Mouse (Mus musculus): ENCODE results near the gene Plekha7. TPM values are rescaled to one million over a fixed set of nuclear protein-coding genes. Genes with fewer than 3 reads are reported as not detected.

Gene Plekha7
- polyA plus RNA-seq, 1 experiment from 2014 or later, result 9.7 TPM

GRCm38 (mm10) chr7:116230811-116231609 lies 77.2 kb downstream of the Plekha7 start:
- Histone ChIP-seq H3K4me1 (0 out of 2 replicates have a peak, but pooled peaks cover 2% of the 10 kb centered on the region), H3K4me3 (no peak overlapping the region), H3K4me2 (replicated peaks) (no peak overlapping the region), H3K9ac (no peak overlapping the region), H3K27me3 (peaks cover 11% of the 10 kb centered on the region), H3K27ac (no peak overlapping the region), H3K36me3 (no peaks in the 10 kb centered on the region), H3K9me3 (no peaks in the 10 kb centered on the region)
- 79% methylated on average over 11 of the region's 11 CpGs for whole genome bisulfite sequencing
- no peak for ATAC-seq (ENCODE audit: low FRiP score, low read depth)

- WGBS, result 76% methylated on average over 7 of the region's 7 CpGs
- ATAC-seq (ENCODE audit: low FRiP score, low read depth), result no peak
- Histone ChIP-seq H3K27me3 (no peaks in the 10 kb centered on the region), H3K4me3 (no peak overlapping the region), H3K4me2 (replicated peaks) (no peak overlapping the region), H3K27ac (no peak overlapping the region), H3K36me3 (no peaks in the 10 kb centered on the region), H3K4me1 (peaks cover 11% of the 10 kb centered on the region), H3K9me3 (no peaks in the 10 kb centered on the region), H3K9ac (no peak overlapping the region)
These were observed 81.3 kb downstream of the Plekha7 start for GRCm38 (mm10) chr7:116226877-116227282.

- no peak overlapping the region for H3K4me2 ChIP-seq (replicated peaks)
- 85% methylated on average over 6 of the region's 6 CpGs for WGBS
- peaks cover 13% of the 10 kb centered on the region for H3K4me1 ChIP-seq
- no peaks in the 10 kb centered on the region for H3K27me3 ChIP-seq
- H3K9ac ChIP-seq, result no peak overlapping the region
- no peak for ATAC-seq (ENCODE audit: low FRiP score, low read depth)
- no peak overlapping the region for H3K27ac ChIP-seq
- H3K36me3 ChIP-seq, result no peaks in the 10 kb centered on the region
- H3K9me3 ChIP-seq, result no peaks in the 10 kb centered on the region
- H3K4me3 ChIP-seq, result no peak overlapping the region
These were observed 81.9 kb downstream of the Plekha7 start for GRCm38 (mm10) chr7:116226316-116226715.

GRCm38 (mm10) chr7:116224543-116224942 lies 83.6 kb downstream of the Plekha7 start:
- 89% methylated on average over 2 of the region's 2 CpGs for WGBS
- no peak overlapping the region for H3K4me2 ChIP-seq (replicated peaks)
- ATAC-seq (ENCODE audit: low FRiP score, low read depth), result no peak
- peaks cover 13% of the 10 kb centered on the region for H3K4me1 ChIP-seq
- no peak overlapping the region for H3K4me3 ChIP-seq
- no peaks in the 10 kb centered on the region for H3K9me3 ChIP-seq
- no peaks in the 10 kb centered on the region for H3K36me3 ChIP-seq
- H3K27ac ChIP-seq, result no peak overlapping the region
- no peaks in the 10 kb centered on the region for H3K27me3 ChIP-seq
- H3K9ac ChIP-seq, result no peak overlapping the region

- Histone ChIP-seq H3K27me3 (no peaks in the 10 kb centered on the region), H3K4me2 (replicated peaks) (no peak overlapping the region), H3K36me3 (no peaks in the 10 kb centered on the region), H3K4me3 (no peak overlapping the region), H3K9me3 (no peaks in the 10 kb centered on the region), H3K27ac (no peak overlapping the region), H3K4me1 (peaks cover 13% of the 10 kb centered on the region), H3K9ac (no peak overlapping the region)
- 66% methylated on average over 14 of the region's 14 CpGs for whole genome bisulfite sequencing
- no peak for ATAC-seq (ENCODE audit: low FRiP score, low read depth)
These were observed 85.0 kb downstream of the Plekha7 start for GRCm38 (mm10) chr7:116223010-116223783.

- Histone ChIP-seq H3K27ac (no peak overlapping the region), H3K4me1 (peaks cover 13% of the 10 kb centered on the region), H3K36me3 (no peaks in the 10 kb centered on the region), H3K4me3 (no peak overlapping the region), H3K9ac (no peak overlapping the region), H3K27me3 (no peaks in the 10 kb centered on the region), H3K9me3 (no peaks in the 10 kb centered on the region), H3K4me2 (replicated peaks) (no peak overlapping the region)
- 52% methylated on average over 8 of the region's 8 CpGs for WGBS
- no peak; the same call in 1 of the 2 replicates for ATAC-seq (ENCODE audit: low FRiP score, low read depth)
These were observed 85.7 kb downstream of the Plekha7 start for GRCm38 (mm10) chr7:116222288-116223009.

GRCm38 (mm10) chr7:116221883-116222282 lies 86.3 kb downstream of the Plekha7 start:
- Histone ChIP-seq H3K4me1 (peaks cover 12% of the 10 kb centered on the region), H3K9ac (no peak overlapping the region), H3K4me3 (no peak overlapping the region), H3K4me2 (replicated peaks) (no peak overlapping the region), H3K9me3 (no peaks in the 10 kb centered on the region), H3K27me3 (no peaks in the 10 kb centered on the region), H3K36me3 (no peaks in the 10 kb centered on the region), H3K27ac (no peak overlapping the region)
- WGBS, result 41% methylated on average over 7 of the region's 7 CpGs
- no peak for ATAC-seq (ENCODE audit: low FRiP score, low read depth)

- no peak overlapping the region for H3K27ac ChIP-seq
These were observed 88.0 kb downstream of the Plekha7 start for GRCm38 (mm10) chr7:116220103-116220707.

GRCm38 (mm10) chr7:116217747-116218146 lies 90.4 kb downstream of the Plekha7 start:
- peaks cover 9% of the 10 kb centered on the region; the same call in 1 of the 2 replicates for H3K9me3 ChIP-seq
- no peak overlapping the region for H3K27ac ChIP-seq
- ATAC-seq (ENCODE audit: low FRiP score, low read depth), result no peak
- H3K4me1 ChIP-seq, result peaks cover 9% of the 10 kb centered on the region
- H3K9ac ChIP-seq, result no peak overlapping the region
- no peak overlapping the region for H3K4me3 ChIP-seq
- no peak overlapping the region for H3K4me2 ChIP-seq (replicated peaks)
- H3K27me3 ChIP-seq, result no peaks in the 10 kb centered on the region
- no peaks in the 10 kb centered on the region for H3K36me3 ChIP-seq
- 91% methylated on average over 7 of the region's 7 CpGs for WGBS

More at GRCm38 (mm10) chr7:116220103-116220707, 88.0 kb downstream of the Plekha7 start:
- Histone ChIP-seq H3K4me3 (no peak overlapping the region), H3K9ac (no peak overlapping the region), H3K36me3 (no peaks in the 10 kb centered on the region), H3K4me2 (replicated peaks) (no peak overlapping the region), H3K27me3 (no peaks in the 10 kb centered on the region), H3K9me3 (peaks cover 9% of the 10 kb centered on the region; the same call in 1 of the 2 replicates), H3K4me1 (peaks cover 10% of the 10 kb centered on the region)
- 85% methylated on average over 12 of the region's 12 CpGs for WGBS
- no peak for ATAC-seq (ENCODE audit: low FRiP score, low read depth)

GRCm38 (mm10) chr7:116211904-116212303 lies 96.3 kb downstream of the Plekha7 start:
- H3K27ac ChIP-seq, result no peak overlapping the region
- no peak overlapping the region for H3K4me3 ChIP-seq
- H3K9ac ChIP-seq, result 0 out of 2 replicates have a peak overlapping the region, but pooled peaks have one; percentile 39
- no peaks in the 10 kb centered on the region for H3K36me3 ChIP-seq
- peaks cover 9% of the 10 kb centered on the region; the same call in 1 of the 2 replicates for H3K9me3 ChIP-seq
- no peak overlapping the region for H3K4me2 ChIP-seq (replicated peaks)
- 21% methylated on average over 9 of the region's 9 CpGs for WGBS
- peaks cover 36% of the 10 kb centered on the region for H3K4me1 ChIP-seq
- no peak for ATAC-seq (ENCODE audit: low FRiP score, low read depth)
- H3K27me3 ChIP-seq, result peaks cover 3% of the 10 kb centered on the region; the same call in 1 of the 2 replicates

GRCm38 (mm10) chr7:116209926-116210631 lies 98.1 kb downstream of the Plekha7 start:
- 17% methylated on average over 10 of the region's 10 CpGs for WGBS

More at GRCm38 (mm10) chr7:116209926-116210631, 98.1 kb downstream of the Plekha7 start:
- Histone ChIP-seq H3K4me1 (peaks cover 36% of the 10 kb centered on the region), H3K27ac (peak overlapping the region; percentile 65; the same call in 1 of the 2 replicates), H3K4me2 (replicated peaks) (peak overlapping the region; percentile 48), H3K9me3 (no peaks in the 10 kb centered on the region), H3K36me3 (no peaks in the 10 kb centered on the region), H3K27me3 (peaks cover 3% of the 10 kb centered on the region; the same call in 1 of the 2 replicates), H3K4me3 (no peak overlapping the region), H3K9ac (peak overlapping the region; percentile 45)
- ATAC-seq (ENCODE audit: low FRiP score, low read depth), result no peak

Measured in limb, embryonic 13.5 days (tissue).